Mouse (Mus musculus): ENCODE data around the gene Ly6g6d.

GRCm38 (mm10) chr17:35121143-35121799, 43.4 kb upstream of the Ly6g6d start, which contains the start of gene Gpank1:
- TF ChIP-seq CTCF (IDR thresholded peaks at IDR 0.05; ENCODE audit: extremely low read depth, insufficient read depth, insufficient read length, insufficient replicate concordance): no peak
- peak; percentile 34; the same call in 1 of the 2 replicates for TF ChIP-seq POLR2A (IDR thresholded peaks at IDR 0.05; ENCODE audit: low read depth, low read length)

Data from spleen, adult 2 months (tissue).